Mouse (Mus musculus) forebrain, postnatal 0 days (tissue): ENCODE results near the gene Crygn. TPM values are rescaled to one million over a fixed set of nuclear protein-coding genes. Genes with fewer than 3 reads are reported as not detected.

Experiments used
- ATAC-seq: fragments of 200-750 bp; cut with Nextera tagmentation; 2 replicates; pipeline ENCODE4 v1.8.0; 2017; ENCODE audit warnings: mild to moderate bottlenecking, moderate library complexity
- DNase-seq: peaks from one replicate; pipeline ENCODE4 v3.0.0-alpha.2; 2015
- H3K27ac ChIP-seq: fragments of 300-500 bp; sonication (generic); 2 replicates; pipeline ENCODE4 v1.5.1; 2014; ENCODE audit warnings: low read depth, mild to moderate bottlenecking, antibody characterized with exemption, low read length, moderate library complexity, mixed read lengths
- H3K27me3 ChIP-seq: fragments of 300-500 bp; sonication (generic); 2 replicates; pipeline ENCODE4 v1.6.1; 2014; ENCODE audit warnings: mild to moderate bottlenecking, low read length, mixed read lengths; ENCODE audit not compliant: insufficient read depth
- H3K36me3 ChIP-seq: fragments of 300-500 bp; sonication (generic); 2 replicates; pipeline ENCODE4 v1.6.1; 2014; ENCODE audit warnings: mild to moderate bottlenecking, moderate library complexity; ENCODE audit not compliant: insufficient read depth
- H3K4me1 ChIP-seq: fragments of 300-500 bp; sonication (generic); 2 replicates; pipeline ENCODE4 v1.6.1; 2014; ENCODE audit warnings: antibody characterized with exemption; ENCODE audit not compliant: insufficient read depth
- H3K4me2 ChIP-seq: fragments of 300-500 bp; sonication (generic); 2 replicates; pipeline ENCODE4 v1.6.1; 2014; ENCODE audit warnings: low read depth, mild to moderate bottlenecking, moderate library complexity
- H3K4me3 ChIP-seq: fragments of 300-500 bp; sonication (generic); 2 replicates; pipeline ENCODE4 v1.5.1; 2014; ENCODE audit warnings: low read depth, low read length, mixed read lengths
- H3K9ac ChIP-seq: fragments of 300-500 bp; sonication (generic); 2 replicates; pipeline ENCODE4 v1.6.1; 2014; ENCODE audit warnings: mild to moderate bottlenecking
- H3K9me3 ChIP-seq: fragments of 300-500 bp; sonication (generic); 2 replicates; pipeline ENCODE4 v1.6.1; 2016; ENCODE audit warnings: low read length
- CTCF ChIP-seq: sonication (generic); IDR thresholded peaks from 2 replicates; pipeline ENCODE4 v1.5.1; 2016; ENCODE audit warnings: antibody characterized with exemption, control low read depth, low read depth
- WGBS: fragments of 180-500 bp; shearing (Covaris S2); extraction: QIAGEN DNeasy Blood & Tissue Kit; methylation state at CpG from one replicate; pipeline ENCODE4 v1.1.7; 2014; 5-methylcytosine and 5-hydroxymethylcytosine counted together
- polyA plus RNA-seq: library from polyadenylated mRNA; unstranded; fragments of >200 nt; fragmentation: Nextera tagmentation; extraction: Ambion mirVana; gene quantifications from 2 replicates; pipeline ENCODE4 v1.2.1, GENCODE M21; 2015
- total RNA-seq: library from RNA; depleted of rRNA; stranded (reverse); fragments of >200 nt; gene quantifications from 2 replicates; pipeline ENCODE4 v1.2.3, GENCODE M21; 2014; rRNA removed

Gene Crygn
- total and polyA plus RNA-seq, 2 experiments from 2014 or later, result 0.33 to 2.1 TPM

DNA sequence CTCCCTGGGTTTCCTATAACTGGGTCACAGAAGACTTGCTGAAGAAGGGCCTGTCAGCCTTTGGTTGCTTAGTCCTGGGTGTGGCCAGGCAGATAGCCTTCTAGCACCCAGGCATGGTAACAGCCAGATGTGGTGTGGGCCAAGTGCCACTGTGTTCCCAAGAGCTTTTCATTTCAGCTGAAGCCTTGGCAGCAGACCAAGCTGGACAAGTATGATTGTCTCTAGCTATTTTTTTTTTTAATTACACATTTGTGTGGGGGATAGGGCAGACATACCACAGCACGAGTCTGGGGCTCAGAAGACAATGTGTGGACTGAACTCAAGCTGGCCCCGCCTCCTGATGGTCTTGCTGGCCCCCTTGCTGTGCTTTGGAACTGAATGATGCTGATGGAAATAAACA is 47.8 kb downstream of the Crygn start:
- no peak for DNase-seq
- Histone ChIP-seq H3K27me3 (no peaks in the 10 kb centered on the region), H3K4me3 (no peak overlapping the region), H3K9ac (no peak overlapping the region), H3K36me3 (peaks cover 59% of the 10 kb centered on the region), H3K9me3 (peaks cover 8% of the 10 kb centered on the region; the same call in 1 of the 2 replicates), H3K27ac (no peak overlapping the region), H3K4me2 (no peak overlapping the region), H3K4me1 (no peaks in the 10 kb centered on the region)
- TF ChIP-seq CTCF, result no peak
- 55% methylated on average over 2 of the region's 2 CpGs for WGBS
- ATAC-seq, result no peak

DNA sequence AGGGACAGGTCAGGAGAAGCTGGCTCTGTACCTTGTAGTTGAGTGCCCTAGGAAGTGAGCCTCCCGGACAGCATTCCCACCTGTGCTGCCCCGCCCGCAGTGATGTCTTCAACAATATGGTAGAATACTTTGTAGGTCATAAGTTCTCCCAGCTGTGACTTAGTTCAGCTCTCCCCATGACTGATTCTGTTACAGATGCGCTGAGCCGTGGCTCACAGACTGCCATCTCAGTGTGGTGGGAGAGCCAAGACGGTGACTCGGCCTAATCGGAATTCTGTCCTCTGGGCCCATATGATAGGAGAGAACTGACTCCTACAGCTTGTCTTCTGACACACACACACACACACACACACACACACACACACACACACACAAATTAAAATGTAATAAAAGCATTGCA is 53.2 kb downstream of the Crygn start:
- no peak overlapping the region for H3K4me3 ChIP-seq
- no peak overlapping the region for H3K9ac ChIP-seq
- ATAC-seq (no peak), DNase-seq (no peak)
- H3K4me1 ChIP-seq, result no peaks in the 10 kb centered on the region
- peaks cover 98% of the 10 kb centered on the region for H3K36me3 ChIP-seq
- TF ChIP-seq CTCF, result no peak
- WGBS, result 92% methylated on average over 8 of the region's 8 CpGs
- no peak overlapping the region for H3K27ac ChIP-seq
- no peak overlapping the region for H3K4me2 ChIP-seq
- no peaks in the 10 kb centered on the region for H3K9me3 ChIP-seq
- H3K27me3 ChIP-seq, result no peaks in the 10 kb centered on the region

- Histone ChIP-seq H3K27me3 (no peaks in the 10 kb centered on the region), H3K36me3 (peaks cover 96% of the 10 kb centered on the region), H3K4me2 (no peak overlapping the region), H3K9ac (no peak overlapping the region), H3K9me3 (no peaks in the 10 kb centered on the region), H3K4me1 (no peaks in the 10 kb centered on the region), H3K4me3 (no peak overlapping the region), H3K27ac (no peak overlapping the region)
- 87% methylated on average over 3 of the region's 3 CpGs for WGBS
- ATAC-seq (no peak), DNase-seq (no peak)
- no peak for TF ChIP-seq CTCF
Measured at GRCm38 (mm10) chr5:24701271-24701670, 56.5 kb downstream of the Crygn start.

Other genes starting within 250 kb of the Crygn start
- gene Gbx1, start 230.8 kb downstream of the Crygn start, total RNA-seq, result 2.3 and 4.8 TPM in 2 replicates
- gene Gbx1, start 230.8 kb downstream of the Crygn start, polyA plus RNA-seq, result 0.91 and 1.3 TPM in 2 replicates
- gene Asb10, start 217.0 kb downstream of the Crygn start, total RNA-seq, result 0.43 TPM in 1 of 2 replicates, not detected in the other
- gene Asb10, start 217.0 kb downstream of the Crygn start, polyA plus RNA-seq, result 0.21 and 0.22 TPM in 2 replicates
- gene 4931409K22Rik, start 201.2 kb downstream of the Crygn start, total RNA-seq, result not detected in 2 replicates
- gene 4931409K22Rik, start 201.2 kb downstream of the Crygn start, polyA plus RNA-seq, result 0.11 TPM in 1 of 2 replicates, not detected in the other
- gene Abcf2, start 180.5 kb downstream of the Crygn start, total RNA-seq, result 59.8 and 66.2 TPM in 2 replicates
- 73.7 and 80.8 TPM in 2 replicates for gene Abcf2, start 180.5 kb downstream of the Crygn start, polyA plus RNA-seq
- 25.0 and 33.5 TPM in 2 replicates for gene Chpf2, start 171.3 kb downstream of the Crygn start, total RNA-seq
- gene Chpf2, start 171.3 kb downstream of the Crygn start, polyA plus RNA-seq, result 18.7 and 21.3 TPM in 2 replicates
- gene Smarcd3, start 133.6 kb downstream of the Crygn start, total RNA-seq, result 265 and 272 TPM in 2 replicates
- gene Smarcd3, start 133.6 kb downstream of the Crygn start, polyA plus RNA-seq, result 162 and 168 TPM in 2 replicates
- 88.6 TPM in 2 replicates for gene Nub1, start 72.5 kb downstream of the Crygn start, total RNA-seq
- 59.4 and 61.0 TPM in 2 replicates for gene Nub1, start 72.5 kb downstream of the Crygn start, polyA plus RNA-seq
- 7.2 and 13.1 TPM in 2 replicates for gene Wdr86, start 27.3 kb downstream of the Crygn start, total RNA-seq
- 4.4 and 5.5 TPM in 2 replicates for gene Wdr86, start 27.3 kb downstream of the Crygn start, polyA plus RNA-seq
- 117 and 133 TPM in 2 replicates for gene Rheb, start 84.6 kb upstream of the Crygn start, total RNA-seq
- 335 and 342 TPM in 2 replicates for gene Rheb, start 84.6 kb upstream of the Crygn start, polyA plus RNA-seq